Mouse (Mus musculus) heart, postnatal 0 days (tissue): ENCODE measurements at regions not wholly inside any gene's neighbourhood (a gene's known extent, or its start where the extent isn't known, plus 50 kb on each side); places are given as distances from the start of the nearest gene placed in this dataset.
A peak's percentile ranks its signal among the peaks of the same experiment; 100 is the strongest.

ENCODE experiments used
- ATAC-seq: fragments of 200-750 bp; cut with Nextera tagmentation; 2 replicates; pipeline ENCODE4 v1.8.0; 2017; ENCODE audit warnings: low read depth, moderate number of reproducible peaks, moderate library complexity; ENCODE audit not compliant: insufficient read depth
- DNase-seq: peaks from one replicate; pipeline ENCODE4 v3.0.0-alpha.2; 2016; ENCODE audit warnings: low spot score
- H3K27ac ChIP-seq: fragments of 300-500 bp; sonication (generic); 2 replicates; pipeline ENCODE4 v1.5.1; 2014; ENCODE audit warnings: low read depth, mild to moderate bottlenecking
- H3K27me3 ChIP-seq: fragments of 300-500 bp; sonication (generic); 2 replicates; pipeline ENCODE4 v1.6.1; 2014; ENCODE audit warnings: low read length, mixed read lengths; ENCODE audit not compliant: control insufficient read depth, insufficient read depth
- H3K36me3 ChIP-seq: fragments of 300-500 bp; sonication (generic); replicated peaks from 2 replicates; pipeline ENCODE4 v1.6.1; 2014; ENCODE audit warnings: low read length, mixed read lengths; ENCODE audit not compliant: control insufficient read depth, insufficient read depth
- H3K4me1 ChIP-seq: fragments of 300-500 bp; sonication (generic); 2 replicates; pipeline ENCODE4 v1.6.1; 2014; ENCODE audit warnings: antibody characterized with exemption; ENCODE audit not compliant: control insufficient read depth, insufficient read depth
- H3K4me2 ChIP-seq: fragments of 300-500 bp; sonication (generic); 2 replicates; pipeline ENCODE4 v1.6.1; 2014; ENCODE audit warnings: low read depth, mild to moderate bottlenecking, low read length, moderate library complexity
- H3K4me3 ChIP-seq: fragments of 300-500 bp; sonication (generic); 2 replicates; pipeline ENCODE4 v1.5.1; 2014; ENCODE audit warnings: low read depth, low read length
- H3K9ac ChIP-seq: fragments of 300-500 bp; sonication (generic); replicated peaks from 2 replicates; pipeline ENCODE4 v1.6.1; 2014; ENCODE audit warnings: low read depth, low read length, mixed read lengths
- H3K9me3 ChIP-seq: fragments of 300-500 bp; sonication (generic); replicated peaks from 2 replicates; pipeline ENCODE4 v1.6.1; 2016; ENCODE audit warnings: low read length; ENCODE audit not compliant: control insufficient read depth
- CTCF ChIP-seq: IDR thresholded peaks from 2 replicates; pipeline ENCODE4 v1.5.1; 2016; ENCODE audit warnings: antibody characterized with exemption, control low read depth, low read depth
- EP300 ChIP-seq: IDR thresholded peaks from 2 replicates; pipeline ENCODE4 v1.6.1; 2016; ENCODE audit warnings: antibody characterized with exemption, low read depth
- WGBS: fragments of 180-500 bp; shearing (Covaris S2); extraction: QIAGEN DNeasy Blood & Tissue Kit; methylation state at CpG from one replicate; pipeline ENCODE4 v1.1.7; 2014; 5-methylcytosine and 5-hydroxymethylcytosine counted together

DNA sequence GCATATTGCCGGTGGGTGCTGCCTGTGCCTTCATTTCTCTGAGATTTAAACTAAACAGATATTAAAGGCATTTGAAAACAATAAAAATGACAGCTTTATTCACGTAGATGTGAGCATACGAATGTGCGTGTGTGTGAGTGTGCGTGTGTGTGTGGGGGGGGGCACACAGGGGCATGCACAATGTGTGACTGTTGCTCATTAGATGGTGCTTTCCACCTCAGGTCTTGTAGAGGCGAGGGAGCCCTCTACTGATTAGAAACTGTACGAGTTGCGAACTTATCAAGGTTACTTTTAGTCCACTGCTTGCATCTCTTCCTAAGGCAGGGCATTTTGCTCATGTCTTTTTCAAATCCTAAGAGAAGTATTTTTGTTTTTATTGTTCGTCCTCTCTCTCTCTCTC is 141.9 kb upstream of the Gk2 start:
- WGBS: 68% methylated on average over 9 of the region's 9 CpGs

DNA sequence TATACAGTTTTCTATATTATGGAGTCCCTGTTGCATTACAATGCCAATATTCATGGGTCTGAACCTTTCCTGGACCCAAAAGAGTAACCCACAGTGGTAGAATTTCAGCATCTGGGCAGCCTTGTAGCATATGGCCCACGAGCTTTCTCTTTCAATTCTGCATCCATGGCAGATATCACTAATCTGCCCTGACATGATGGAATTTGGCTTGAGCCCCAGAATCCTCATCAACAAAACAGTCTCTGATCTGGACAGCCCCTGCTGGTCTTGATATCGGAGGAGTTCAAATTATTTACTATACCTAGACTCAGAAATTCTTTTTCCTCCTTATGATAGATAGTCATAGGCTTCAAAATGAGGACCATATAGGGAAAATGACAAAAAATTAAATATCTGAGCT is 139.1 kb upstream of the Gk2 start:
- no peak for TF ChIP-seq EP300

More for the DNA sequence above, 141.9 kb upstream of the Gk2 start:
- Histone ChIP-seq H3K9ac (no peak overlapping the region), H3K4me2 (no peak overlapping the region), H3K4me3 (no peak overlapping the region), H3K36me3 (no peaks in the 10 kb centered on the region), H3K4me1 (no peaks in the 10 kb centered on the region), H3K27ac (no peak overlapping the region), H3K27me3 (no peaks in the 10 kb centered on the region), H3K9me3 (no peaks in the 10 kb centered on the region)
- no peak for DNase-seq
- ATAC-seq: no peak
- TF ChIP-seq EP300 (no peak), CTCF (peak; percentile 34)

DNA sequence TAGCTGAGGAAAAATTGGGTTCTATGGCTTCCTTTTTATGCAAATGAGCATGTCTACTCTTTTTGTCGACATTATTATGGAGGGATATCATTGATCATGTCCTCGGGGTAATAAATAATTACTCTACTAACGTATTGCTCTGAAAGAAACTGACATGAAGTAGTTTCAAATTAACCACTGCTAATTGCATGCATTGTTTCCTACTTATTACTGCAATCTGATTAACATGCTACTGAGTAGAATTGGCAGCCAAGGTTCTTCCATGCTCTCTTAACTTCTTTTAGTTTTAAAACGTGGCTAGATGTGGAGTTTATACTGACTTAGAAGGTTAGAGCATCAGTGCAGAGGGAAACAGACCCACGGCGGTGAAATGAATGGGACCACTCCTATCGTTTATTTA is 137.3 kb upstream of the Gk2 start:
- ATAC-seq: no peak
- no peak overlapping the region for H3K4me3 ChIP-seq
- no peak for TF ChIP-seq EP300
- no peak for TF ChIP-seq CTCF
- no peaks in the 10 kb centered on the region for H3K27me3 ChIP-seq
- no peak overlapping the region for H3K4me2 ChIP-seq
- WGBS: 73% methylated on average over 7 of the region's 7 CpGs
- H3K36me3 ChIP-seq: no peaks in the 10 kb centered on the region
- H3K9me3 ChIP-seq: no peaks in the 10 kb centered on the region
- no peak for DNase-seq
- no peak overlapping the region for H3K27ac ChIP-seq
- no peak overlapping the region for H3K9ac ChIP-seq
- no peaks in the 10 kb centered on the region for H3K4me1 ChIP-seq

More for the DNA sequence above, 139.1 kb upstream of the Gk2 start:
- no peaks in the 10 kb centered on the region for H3K4me1 ChIP-seq
- no peak for DNase-seq
- H3K36me3 ChIP-seq: no peaks in the 10 kb centered on the region
- 53% methylated on average over 2 of the region's 2 CpGs for WGBS
- no peak for ATAC-seq
- no peak overlapping the region for H3K4me3 ChIP-seq
- H3K27ac ChIP-seq: no peak overlapping the region
- no peaks in the 10 kb centered on the region for H3K27me3 ChIP-seq
- H3K4me2 ChIP-seq: no peak overlapping the region
- no peaks in the 10 kb centered on the region for H3K9me3 ChIP-seq
- H3K9ac ChIP-seq: no peak overlapping the region

DNA sequence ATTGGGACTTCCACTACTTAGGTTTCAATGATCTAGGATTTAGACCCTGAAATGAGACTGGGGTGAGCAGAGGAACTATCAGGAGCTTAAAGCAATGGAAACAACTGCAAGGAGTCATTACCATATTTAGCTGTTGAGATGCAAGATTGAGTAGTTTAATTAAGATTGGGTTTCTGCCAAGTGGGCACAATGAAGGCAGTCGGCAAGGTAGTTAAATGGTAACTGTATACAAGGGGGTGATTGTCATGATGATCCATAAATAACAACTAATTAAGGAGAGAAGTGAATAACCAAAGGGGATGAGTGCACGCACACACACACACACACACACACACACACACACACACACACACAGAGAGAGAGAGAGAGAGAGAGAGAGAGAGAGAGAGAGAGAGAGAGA is 125.7 kb upstream of the Gk2 start:
- no peaks in the 10 kb centered on the region for H3K27me3 ChIP-seq
- no peak overlapping the region for H3K9ac ChIP-seq
- H3K4me1 ChIP-seq: no peaks in the 10 kb centered on the region
- TF ChIP-seq CTCF (no peak), EP300 (no peak)
- no peak for ATAC-seq
- WGBS: 81% methylated on average over 2 of the region's 2 CpGs
- no peaks in the 10 kb centered on the region for H3K36me3 ChIP-seq
- H3K4me3 ChIP-seq: no peak overlapping the region
- DNase-seq: no peak
- H3K27ac ChIP-seq: no peak overlapping the region
- H3K9me3 ChIP-seq: no peaks in the 10 kb centered on the region
- H3K4me2 ChIP-seq: no peak overlapping the region

DNA sequence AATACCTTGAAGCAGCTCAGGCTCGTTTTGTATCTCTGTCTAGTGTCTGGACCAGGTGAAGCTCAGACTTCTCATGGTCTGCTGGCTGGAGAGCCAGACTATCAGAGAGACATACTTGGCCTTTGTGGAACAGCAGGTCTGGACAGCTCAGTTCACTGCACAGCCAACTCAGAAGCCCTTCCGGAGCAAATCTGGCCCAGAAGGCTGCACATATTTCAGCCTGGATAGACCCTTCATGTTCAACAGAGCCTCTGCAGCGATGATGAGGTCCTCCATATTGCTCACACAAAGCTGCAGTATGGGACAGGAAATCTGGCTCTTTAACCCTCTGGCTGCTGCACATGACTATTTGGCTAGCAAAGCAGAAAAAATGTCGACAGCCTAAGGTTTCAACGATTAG is 108.7 kb upstream of the Gk2 start:
- no peak overlapping the region for H3K4me3 ChIP-seq
- H3K27me3 ChIP-seq: no peaks in the 10 kb centered on the region
- no peak for DNase-seq
- no peaks in the 10 kb centered on the region for H3K4me1 ChIP-seq
- no peak overlapping the region for H3K4me2 ChIP-seq
- H3K36me3 ChIP-seq: no peaks in the 10 kb centered on the region
- no peak overlapping the region for H3K27ac ChIP-seq
- H3K9me3 ChIP-seq: no peaks in the 10 kb centered on the region
- no peak for TF ChIP-seq EP300
- no peak for TF ChIP-seq CTCF
- 68% methylated on average over 5 of the region's 5 CpGs for WGBS
- no peak for ATAC-seq
- no peak overlapping the region for H3K9ac ChIP-seq

GRCm38 (mm10) chr5:97563724-97564123 is 106.9 kb upstream of the Gk2 start:
- TF ChIP-seq CTCF (no peak), EP300 (no peak)
- ATAC-seq: no peak

More at GRCm38 (mm10) chr5:97563724-97564123, 106.9 kb upstream of the Gk2 start:
- Histone ChIP-seq H3K36me3 (no peaks in the 10 kb centered on the region), H3K9me3 (no peaks in the 10 kb centered on the region), H3K4me2 (no peak overlapping the region), H3K27ac (no peak overlapping the region), H3K4me1 (no peaks in the 10 kb centered on the region), H3K27me3 (no peaks in the 10 kb centered on the region), H3K9ac (no peak overlapping the region), H3K4me3 (no peak overlapping the region)
- 75% methylated on average over 6 of the region's 6 CpGs for WGBS
- DNase-seq: no peak
